Mouse (Mus musculus) forebrain, embryonic 11.5 days (tissue): ENCODE data around the gene Prr14. TPM values are rescaled to one million over a fixed set of nuclear protein-coding genes. Genes with fewer than 3 reads are reported as not detected.
"Not testable (repeated sequence)": the region's sequence is repeated elsewhere in the genome, so short reads cannot be mapped to it uniquely, and the experiment has no call there.

Experiments
- ATAC-seq: fragments of 200-750 bp; cut with Nextera tagmentation; replicated peaks from 2 replicates; pipeline ENCODE4 v1.8.0; 2017; ENCODE audit warnings: moderate TSS enrichment; ENCODE audit not compliant: low FRiP score
- DNase-seq: peaks from one replicate; pipeline ENCODE4 v3.0.0-alpha.2; 2017; ENCODE audit warnings: low spot score
- H3K27ac ChIP-seq: fragments of 300-500 bp; sonication (generic); 2 replicates; pipeline ENCODE4 v1.5.1; 2014; ENCODE audit warnings: low read depth, low read length
- H3K27me3 ChIP-seq: fragments of 300-500 bp; sonication (generic); 2 replicates; pipeline ENCODE4 v1.6.1; 2014; ENCODE audit warnings: mild to moderate bottlenecking, low read length, mixed read lengths; ENCODE audit not compliant: control insufficient read depth, insufficient read depth
- H3K36me3 ChIP-seq: fragments of 300-500 bp; sonication (generic); 2 replicates; pipeline ENCODE4 v1.6.1; 2014; ENCODE audit warnings: mild to moderate bottlenecking, low read length, moderate library complexity, mixed read lengths; ENCODE audit not compliant: control insufficient read depth, insufficient read depth
- H3K4me1 ChIP-seq: fragments of 300-500 bp; sonication (generic); replicated peaks from 2 replicates; pipeline ENCODE4 v1.6.1; 2014; ENCODE audit warnings: low read length, mixed read lengths; ENCODE audit not compliant: control insufficient read depth, insufficient read depth
- H3K4me2 ChIP-seq: fragments of 300-500 bp; sonication (generic); 2 replicates; pipeline ENCODE4 v1.6.1; 2014; ENCODE audit warnings: low read depth, mild to moderate bottlenecking, low read length, moderate library complexity, mixed read lengths; ENCODE audit not compliant: severe bottlenecking
- H3K4me3 ChIP-seq: fragments of 300-500 bp; sonication (generic); 2 replicates; pipeline ENCODE4 v1.5.1; 2014; ENCODE audit warnings: low read depth, low read length
- H3K9ac ChIP-seq: fragments of 300-500 bp; sonication (generic); 2 replicates; pipeline ENCODE4 v1.6.1; 2014; ENCODE audit warnings: low read length
- H3K9me3 ChIP-seq: fragments of 300-500 bp; sonication (generic); 2 replicates; pipeline ENCODE4 v1.6.1; 2016; ENCODE audit warnings: low read length, mixed read lengths; ENCODE audit not compliant: control insufficient read depth
- WGBS: fragments of 180-500 bp; shearing (Covaris S2); extraction: QIAGEN DNeasy Blood & Tissue Kit; methylation state at CpG from one replicate; pipeline ENCODE4 v1.1.7; 2014; 5-methylcytosine and 5-hydroxymethylcytosine counted together
- polyA plus RNA-seq: library from polyadenylated mRNA; unstranded; fragments of >200 nt; fragmentation: Nextera tagmentation; extraction: Ambion mirVana; gene quantifications from 2 replicates; pipeline ENCODE4 v1.2.1, GENCODE M21; 2014

Prr14 gene
- polyA plus RNA-seq, 1 experiment from 2014 or later, result 77.3 TPM

DNA sequence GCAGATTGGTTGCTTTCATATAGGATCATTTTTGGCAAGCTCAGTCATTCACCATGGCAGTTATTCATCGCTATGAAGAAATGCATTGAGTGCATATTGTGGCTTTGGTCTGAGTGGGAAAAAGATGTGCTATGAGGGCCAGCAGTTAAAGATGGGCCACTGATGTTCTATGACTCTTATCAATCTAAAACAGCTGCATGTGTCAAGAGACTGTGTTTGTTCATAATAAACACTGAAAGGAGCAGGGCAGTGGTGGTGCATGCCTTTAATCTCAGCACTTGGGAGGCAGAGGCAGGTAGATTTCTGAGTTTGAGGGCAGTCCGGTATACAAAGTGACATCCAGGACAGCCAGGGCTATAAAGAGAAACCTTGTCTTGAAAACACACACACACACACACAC lies 6.3 kb downstream of the Prr14 start:
- not testable (repeated sequence) for H3K9ac ChIP-seq, H3K27me3 ChIP-seq, H3K9me3 ChIP-seq, H3K36me3 ChIP-seq, DNase-seq, H3K4me1 ChIP-seq, H3K27ac ChIP-seq, H3K4me3 ChIP-seq, ATAC-seq, H3K4me2 ChIP-seq
- WGBS, result 92% methylated on average over 2 of the region's 2 CpGs

GRCm38 (mm10) chr7:127466606-127467005 lies 7.2 kb downstream of the Prr14 start:
- Histone ChIP-seq H3K27me3 (no peaks in the 10 kb centered on the region), H3K9ac (no peak overlapping the region), H3K27ac (no peak overlapping the region), H3K4me2 (no peak overlapping the region), H3K36me3 (peaks cover 3% of the 10 kb centered on the region; the same call in 1 of the 2 replicates), H3K9me3 (no peaks in the 10 kb centered on the region), H3K4me3 (no peak overlapping the region), H3K4me1 (no peaks in the 10 kb centered on the region)
- ATAC-seq (no peak), DNase-seq (no peak)
- WGBS, result 91% methylated on average over 4 of the region's 4 CpGs

DNA sequence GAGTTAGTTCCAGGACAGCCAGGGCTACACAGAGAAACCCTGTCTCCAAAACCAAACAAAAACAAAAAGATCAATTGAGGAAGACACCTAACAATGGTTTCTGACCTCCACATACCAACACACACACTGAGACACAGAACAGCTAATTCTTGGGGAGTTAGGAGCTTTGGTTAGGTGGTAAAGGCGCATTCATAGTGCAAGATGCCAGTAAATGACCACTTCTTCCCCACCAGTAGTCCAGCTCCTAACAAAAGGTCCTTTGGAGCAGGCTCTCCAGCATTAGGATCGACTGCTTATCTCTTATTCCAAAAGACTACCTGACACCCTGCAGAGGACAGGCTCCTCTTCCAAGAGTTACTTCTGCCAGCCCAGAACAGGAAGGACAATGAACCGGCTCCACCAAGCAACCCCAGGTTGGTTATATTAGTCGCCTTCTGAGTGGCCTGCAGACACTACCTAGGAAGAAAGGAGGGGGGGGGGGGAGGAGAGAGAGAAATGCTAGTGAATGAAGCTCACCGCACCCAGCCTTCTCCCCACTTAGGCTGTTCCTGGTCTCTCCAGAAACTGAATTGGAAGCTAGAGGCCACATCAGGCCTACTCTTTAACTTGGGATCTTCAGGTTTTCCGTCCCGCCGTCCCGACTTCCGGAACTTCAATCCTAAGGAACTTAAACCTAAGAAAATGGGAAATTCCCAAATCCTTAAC lies 10.8 kb downstream of the Prr14 start:
- peak overlapping the region; percentile 87 for H3K4me3 ChIP-seq
- H3K9ac ChIP-seq, result peak overlapping the region; percentile 96
- 7% methylated on average over 10 of the region's 10 CpGs for WGBS
- no peaks in the 10 kb centered on the region for H3K9me3 ChIP-seq
- H3K4me2 ChIP-seq, result peak overlapping the region; percentile 73
- peaks cover 6% of the 10 kb centered on the region for H3K4me1 ChIP-seq
- peaks cover 8% of the 10 kb centered on the region; the same call in 1 of the 2 replicates for H3K36me3 ChIP-seq
- no peaks in the 10 kb centered on the region for H3K27me3 ChIP-seq
- H3K27ac ChIP-seq, result peak overlapping the region; percentile 98
- DNase-seq (peak; percentile 64), ATAC-seq (no peak; the same call in 1 of the 2 replicates)

DNA sequence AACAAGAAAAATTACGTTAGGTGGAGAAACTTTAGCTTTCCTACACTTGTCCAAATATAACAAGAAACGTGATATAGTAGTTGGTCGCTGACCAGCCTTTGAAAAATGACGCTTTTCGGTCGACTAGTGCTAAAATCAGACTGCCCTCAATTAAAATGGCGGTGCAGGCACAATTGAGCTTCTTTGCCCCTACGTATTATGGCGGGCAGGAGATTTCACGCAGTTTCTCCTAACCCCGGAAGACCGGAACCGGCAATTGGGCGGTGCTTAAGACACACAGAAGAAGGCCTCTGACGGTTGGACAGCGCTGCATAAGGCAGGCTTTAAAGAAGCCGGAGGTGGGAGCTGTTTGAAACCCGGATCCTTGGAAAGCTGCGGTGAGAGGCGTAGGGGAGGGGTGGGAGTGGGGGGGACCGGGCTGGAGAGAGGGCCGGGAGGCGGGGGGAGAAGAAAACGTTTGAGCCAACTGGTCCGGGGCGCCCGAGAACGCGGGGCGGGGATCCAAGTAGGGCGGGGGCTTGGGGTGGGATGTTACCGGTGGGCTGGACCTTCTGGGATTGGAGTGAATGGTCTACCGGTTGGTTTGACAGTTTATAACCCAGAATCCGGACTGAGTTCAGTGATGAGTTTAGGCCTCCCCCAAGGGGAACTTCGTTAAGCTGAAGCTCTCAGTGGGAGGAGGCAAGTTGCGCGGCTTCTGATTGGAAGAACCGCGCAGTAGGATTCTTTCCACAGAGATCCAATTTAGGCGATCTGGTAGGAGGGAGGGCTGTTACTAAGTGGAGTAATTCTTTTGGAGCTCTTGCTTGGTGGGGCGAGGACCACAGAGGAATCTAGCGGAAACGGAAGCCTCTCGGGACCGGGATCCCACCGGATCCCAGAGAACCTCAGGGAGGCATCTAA lies 11.6 kb downstream of the Prr14 start:
- Histone ChIP-seq H3K4me2 (peak overlapping the region; percentile 73), H3K36me3 (peaks cover 13% of the 10 kb centered on the region; the same call in 1 of the 2 replicates), H3K9me3 (no peaks in the 10 kb centered on the region), H3K9ac (peak overlapping the region; percentile 96), H3K4me3 (peak overlapping the region; percentile 87), H3K4me1 (peaks cover 6% of the 10 kb centered on the region), H3K27me3 (no peaks in the 10 kb centered on the region), H3K27ac (peak overlapping the region; percentile 98)
- peak; percentile 91 for ATAC-seq
- WGBS, result under 1% methylated on average over 46 of the region's 46 CpGs
- DNase-seq, result peak; percentile 93

GRCm38 (mm10) chr7:127471646-127472010 lies 12.2 kb downstream of the Prr14 start:
- DNase-seq (peak; percentile 80), ATAC-seq (peak; percentile 31)
- Histone ChIP-seq H3K9ac (peak overlapping the region; percentile 96), H3K36me3 (peaks cover 13% of the 10 kb centered on the region; the same call in 1 of the 2 replicates), H3K9me3 (no peaks in the 10 kb centered on the region), H3K4me2 (peak overlapping the region; percentile 73), H3K4me1 (peaks cover 6% of the 10 kb centered on the region), H3K4me3 (peak overlapping the region; percentile 87), H3K27ac (peak overlapping the region; percentile 98), H3K27me3 (no peaks in the 10 kb centered on the region)
- 1% methylated on average over 23 of the region's 25 CpGs for WGBS

DNA sequence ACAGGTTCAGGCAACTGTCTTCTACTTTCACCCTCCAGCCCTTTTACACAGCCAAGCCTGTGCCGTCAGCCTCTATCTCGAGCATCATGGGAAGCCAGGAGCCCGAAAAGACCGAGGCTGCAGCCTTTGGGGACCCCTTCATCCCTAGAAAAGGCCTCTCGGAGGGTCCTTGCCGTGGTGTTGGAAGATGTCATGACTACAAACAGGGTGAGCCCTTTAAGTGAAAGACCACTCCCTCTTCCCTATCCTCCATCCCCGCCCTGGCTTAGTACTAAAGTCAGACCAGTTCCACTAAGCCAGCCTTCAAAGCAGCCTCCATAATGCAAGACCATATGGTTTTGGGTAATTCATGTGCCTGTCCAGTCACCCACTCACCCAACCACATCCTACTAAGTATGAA lies 12.6 kb downstream of the Prr14 start:
- peak overlapping the region; percentile 96 for H3K9ac ChIP-seq
- H3K4me3 ChIP-seq, result peak overlapping the region; percentile 87
- no peaks in the 10 kb centered on the region for H3K27me3 ChIP-seq
- peaks cover 7% of the 10 kb centered on the region for H3K4me1 ChIP-seq
- H3K4me2 ChIP-seq, result peak overlapping the region; percentile 73
- no peak for ATAC-seq
- no peak for DNase-seq
- H3K27ac ChIP-seq, result peak overlapping the region; percentile 98
- H3K36me3 ChIP-seq, result peaks cover 13% of the 10 kb centered on the region; the same call in 1 of the 2 replicates
- H3K9me3 ChIP-seq, result no peaks in the 10 kb centered on the region
- WGBS, result 2% methylated on average over 7 of the region's 7 CpGs

DNA sequence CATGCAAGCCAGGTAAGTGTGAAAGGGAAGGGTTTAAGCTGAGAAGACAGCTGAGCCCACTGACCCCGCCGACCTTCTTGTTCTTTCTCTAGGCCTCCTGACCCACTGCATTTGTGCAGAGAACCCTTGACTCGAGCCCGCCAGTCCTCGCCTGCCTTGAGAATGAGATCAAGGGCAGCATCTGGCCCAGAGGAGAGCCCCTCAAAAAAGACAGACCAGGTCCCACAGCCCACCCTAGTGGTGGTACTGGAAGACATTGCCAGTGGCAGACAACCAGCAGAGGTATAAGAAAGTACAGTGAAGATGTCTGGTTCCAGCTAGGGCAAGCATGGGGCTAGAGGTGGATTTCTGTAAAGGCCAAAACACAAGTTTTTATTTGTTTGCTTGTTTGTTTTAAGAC lies 14.3 kb downstream of the Prr14 start:
- H3K4me1 ChIP-seq, result peaks cover 11% of the 10 kb centered on the region
- no peak overlapping the region for H3K27ac ChIP-seq
- WGBS, result 87% methylated on average over 5 of the region's 5 CpGs
- H3K4me3 ChIP-seq, result no peak overlapping the region
- H3K27me3 ChIP-seq, result no peaks in the 10 kb centered on the region
- H3K36me3 ChIP-seq, result peaks cover 10% of the 10 kb centered on the region; the same call in 1 of the 2 replicates
- no peaks in the 10 kb centered on the region for H3K9me3 ChIP-seq
- H3K9ac ChIP-seq, result no peak overlapping the region
- H3K4me2 ChIP-seq, result no peak overlapping the region
- ATAC-seq (no peak), DNase-seq (no peak)

- no peak for ATAC-seq
- DNase-seq, result no peak
- H3K36me3 ChIP-seq, result peaks cover 10% of the 10 kb centered on the region; the same call in 1 of the 2 replicates
- H3K27ac ChIP-seq, result no peak overlapping the region
- 83% methylated on average over 6 of the region's 6 CpGs for WGBS
- peaks cover 11% of the 10 kb centered on the region for H3K4me1 ChIP-seq
- H3K4me3 ChIP-seq, result no peak overlapping the region
- H3K27me3 ChIP-seq, result no peaks in the 10 kb centered on the region
- no peak overlapping the region for H3K4me2 ChIP-seq
- H3K9ac ChIP-seq, result no peak overlapping the region
- no peaks in the 10 kb centered on the region for H3K9me3 ChIP-seq
Measured at GRCm38 (mm10) chr7:127474378-127475070, 15.1 kb downstream of the Prr14 start.
